Mouse (Mus musculus) hindbrain, postnatal 0 days (tissue): ENCODE measurements at regions not wholly inside any gene's neighbourhood (a gene's known extent, or its start where the extent isn't known, plus 50 kb on each side); places are given as distances from the start of the nearest gene placed in this dataset.

Experiments
- ATAC-seq: fragments of 200-750 bp; cut with Nextera tagmentation; 2 replicates; pipeline ENCODE4 v1.8.0; 2017; ENCODE audit warnings: mild to moderate bottlenecking, moderate TSS enrichment, moderate library complexity
- DNase-seq: peaks from one replicate; pipeline ENCODE4 v3.0.0-alpha.2; 2015; ENCODE audit warnings: low spot score
- H3K27ac ChIP-seq: fragments of 300-500 bp; sonication (generic); 2 replicates; pipeline ENCODE4 v1.5.1; 2014; ENCODE audit warnings: mild to moderate bottlenecking
- H3K27me3 ChIP-seq: fragments of 300-500 bp; sonication (generic); 2 replicates; pipeline ENCODE4 v1.6.1; 2014; ENCODE audit warnings: low read length, mixed read lengths; ENCODE audit not compliant: insufficient read depth
- H3K36me3 ChIP-seq: fragments of 300-500 bp; sonication (generic); 2 replicates; pipeline ENCODE4 v1.6.1; 2014; ENCODE audit warnings: low read length, mixed read lengths; ENCODE audit not compliant: insufficient read depth
- H3K4me1 ChIP-seq: fragments of 300-500 bp; sonication (generic); 2 replicates; pipeline ENCODE4 v1.6.1; 2014; ENCODE audit warnings: antibody characterized with exemption, low read length, mixed read lengths; ENCODE audit not compliant: insufficient read depth
- H3K4me2 ChIP-seq: fragments of 300-500 bp; sonication (generic); 2 replicates; pipeline ENCODE4 v1.6.1; 2014; ENCODE audit warnings: low read depth, mild to moderate bottlenecking, low read length, moderate library complexity, mixed read lengths
- H3K4me3 ChIP-seq: fragments of 300-500 bp; sonication (generic); 2 replicates; pipeline ENCODE4 v1.5.1; 2014; ENCODE audit warnings: low read length
- H3K9ac ChIP-seq: fragments of 300-500 bp; sonication (generic); replicated peaks from 2 replicates; pipeline ENCODE4 v1.6.1; 2014; ENCODE audit warnings: mild to moderate bottlenecking, low read length, moderate library complexity, mixed read lengths
- H3K9me3 ChIP-seq: fragments of 300-500 bp; sonication (generic); 2 replicates; pipeline ENCODE4 v1.6.1; 2016; ENCODE audit warnings: low read length, mixed read lengths
- CTCF ChIP-seq: IDR thresholded peaks from 2 replicates; pipeline ENCODE4 v1.5.1; 2016; ENCODE audit warnings: antibody characterized with exemption, control low read depth, low read depth
- WGBS: fragments of 180-500 bp; shearing (Covaris S2); extraction: QIAGEN DNeasy Blood & Tissue Kit; methylation state at CpG from one replicate; pipeline ENCODE4 v1.1.7; 2014; 5-methylcytosine and 5-hydroxymethylcytosine counted together

GRCm38 (mm10) chr13:52011001-52011400, 164.5 kb downstream of the Gadd45g start:
- 66% methylated on average over 3 of the region's 3 CpGs for WGBS
- no peak for TF ChIP-seq CTCF

GRCm38 (mm10) chr13:52013182-52013581, 166.7 kb downstream of the Gadd45g start:
- H3K36me3 ChIP-seq, result no peaks in the 10 kb centered on the region
- no peak for TF ChIP-seq CTCF

More at GRCm38 (mm10) chr13:52011001-52011400, 164.5 kb downstream of the Gadd45g start:
- Histone ChIP-seq H3K27me3 (no peaks in the 10 kb centered on the region), H3K36me3 (no peaks in the 10 kb centered on the region), H3K4me1 (peaks cover 15% of the 10 kb centered on the region; the same call in 1 of the 2 replicates), H3K9ac (no peak overlapping the region), H3K4me2 (no peak overlapping the region), H3K27ac (no peak overlapping the region), H3K4me3 (no peak overlapping the region), H3K9me3 (no peaks in the 10 kb centered on the region)
- ATAC-seq, result no peak
- DNase-seq, result no peak

GRCm38 (mm10) chr13:52013757-52014156, 167.3 kb downstream of the Gadd45g start:
- Histone ChIP-seq H3K36me3 (no peaks in the 10 kb centered on the region), H3K9me3 (no peaks in the 10 kb centered on the region), H3K4me3 (no peak overlapping the region), H3K27me3 (no peaks in the 10 kb centered on the region), H3K27ac (no peak overlapping the region), H3K4me2 (no peak overlapping the region), H3K9ac (no peak overlapping the region), H3K4me1 (peaks cover 15% of the 10 kb centered on the region; the same call in 1 of the 2 replicates)
- 41% methylated on average over 2 of the region's 2 CpGs for WGBS
- TF ChIP-seq CTCF, result no peak
- DNase-seq (peak; percentile 49), ATAC-seq (no peak)

More at GRCm38 (mm10) chr13:52013182-52013581, 166.7 kb downstream of the Gadd45g start:
- Histone ChIP-seq H3K27me3 (no peaks in the 10 kb centered on the region), H3K9ac (no peak overlapping the region), H3K9me3 (no peaks in the 10 kb centered on the region), H3K4me3 (no peak overlapping the region), H3K4me2 (no peak overlapping the region), H3K27ac (no peak overlapping the region), H3K4me1 (peaks cover 15% of the 10 kb centered on the region; the same call in 1 of the 2 replicates)
- 72% methylated on average over 1 of the region's 1 CpGs for WGBS
- ATAC-seq, result no peak
- no peak for DNase-seq

GRCm38 (mm10) chr13:52014566-52014965, 168.1 kb downstream of the Gadd45g start:
- peak; percentile 18 for DNase-seq
- 46% methylated on average over 7 of the region's 7 CpGs for WGBS

GRCm38 (mm10) chr13:52015066-52015465, 168.6 kb downstream of the Gadd45g start:
- ATAC-seq (peak; percentile 38; the same call in 1 of the 2 replicates), DNase-seq (peak; percentile 44)
- Histone ChIP-seq H3K9ac (no peak overlapping the region), H3K9me3 (no peaks in the 10 kb centered on the region), H3K4me3 (no peak overlapping the region), H3K4me2 (no peak overlapping the region), H3K36me3 (no peaks in the 10 kb centered on the region), H3K27ac (peak overlapping the region; percentile 59; the same call in 1 of the 2 replicates), H3K27me3 (no peaks in the 10 kb centered on the region), H3K4me1 (peaks cover 15% of the 10 kb centered on the region; the same call in 1 of the 2 replicates)
- WGBS, result 12% methylated on average over 4 of the region's 4 CpGs
- TF ChIP-seq CTCF, result no peak

More at GRCm38 (mm10) chr13:52014566-52014965, 168.1 kb downstream of the Gadd45g start:
- 0 out of 2 replicates have a peak, but pooled peaks have one; percentile 41 for ATAC-seq
- H3K9me3 ChIP-seq, result no peaks in the 10 kb centered on the region
- no peak for TF ChIP-seq CTCF
- H3K27ac ChIP-seq, result no peak overlapping the region
- no peak overlapping the region for H3K4me3 ChIP-seq
- no peak overlapping the region for H3K4me2 ChIP-seq
- H3K36me3 ChIP-seq, result no peaks in the 10 kb centered on the region
- H3K4me1 ChIP-seq, result peaks cover 15% of the 10 kb centered on the region; the same call in 1 of the 2 replicates
- H3K27me3 ChIP-seq, result no peaks in the 10 kb centered on the region
- H3K9ac ChIP-seq, result no peak overlapping the region

GRCm38 (mm10) chr13:52015496-52015895, 169.0 kb downstream of the Gadd45g start:
- ATAC-seq, result no peak; the same call in 1 of the 2 replicates
- no peak overlapping the region for H3K4me2 ChIP-seq

GRCm38 (mm10) chr13:52017598-52018190, 171.2 kb downstream of the Gadd45g start:
- Histone ChIP-seq H3K4me3 (no peak overlapping the region), H3K36me3 (no peaks in the 10 kb centered on the region), H3K27ac (no peak overlapping the region), H3K4me2 (no peak overlapping the region), H3K9me3 (no peaks in the 10 kb centered on the region), H3K27me3 (no peaks in the 10 kb centered on the region), H3K4me1 (peaks cover 15% of the 10 kb centered on the region; the same call in 1 of the 2 replicates), H3K9ac (no peak overlapping the region)
- no peak for TF ChIP-seq CTCF
- DNase-seq, result peak; percentile 54
- no peak for ATAC-seq
- WGBS, result 67% methylated on average over 11 of the region's 11 CpGs

More at GRCm38 (mm10) chr13:52015496-52015895, 169.0 kb downstream of the Gadd45g start:
- Histone ChIP-seq H3K4me3 (no peak overlapping the region), H3K9ac (no peak overlapping the region), H3K27me3 (no peaks in the 10 kb centered on the region), H3K9me3 (no peaks in the 10 kb centered on the region), H3K27ac (peak overlapping the region; percentile 59; the same call in 1 of the 2 replicates), H3K36me3 (no peaks in the 10 kb centered on the region), H3K4me1 (peaks cover 15% of the 10 kb centered on the region; the same call in 1 of the 2 replicates)
- 20% methylated on average over 5 of the region's 5 CpGs for WGBS
- no peak for TF ChIP-seq CTCF
- DNase-seq, result peak; percentile 47
